16 mouse cellular contexts compared by ENCODE assay signal in the genomic region with DNA sequence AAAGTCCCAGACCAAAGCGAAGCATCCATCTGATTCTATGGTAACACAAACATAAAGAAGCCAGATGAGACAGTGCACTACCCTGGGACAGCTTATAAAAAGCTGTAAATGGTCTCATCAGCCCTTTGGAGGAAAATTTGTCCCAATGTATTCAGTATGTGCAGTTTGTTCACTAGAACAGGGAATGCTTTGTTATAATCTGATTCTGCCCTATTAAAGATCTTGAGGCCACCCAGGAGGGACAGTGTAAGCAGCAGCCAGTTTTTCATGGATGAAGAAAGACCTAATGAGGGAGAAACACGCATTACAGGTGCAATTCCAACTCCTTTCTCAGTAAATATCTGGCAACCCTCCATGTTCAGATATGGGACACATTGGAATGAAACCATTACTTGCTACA.
"Had no signal": no experiment of that assay in that cellular context is flagged by ENCODE, and none has a peak within 500 bp of the region (broad histone marks: within the 10 kb centered on the region; RNA-seq: fewer than 3 reads in every experiment).

No protein-coding gene starts in this region.

- H3K9ac ChIP-seq: kidney, embryonic 15.5 days; limb, embryonic 12.5 days; liver, embryonic 13.5 days; liver, postnatal 0 days; lung, embryonic 15.5 days had no signal

- H3K27me3 ChIP-seq: kidney, embryonic 15.5 days; limb, embryonic 12.5 days; liver, embryonic 13.5 days; lung, embryonic 15.5 days; megakaryocyte, embryonic 14.5 days had no signal

- DNase-seq: kidney, adult 2 months; kidney, postnatal 14 days; liver; liver, embryonic 13.5 days; liver, postnatal 0 days; lung, postnatal 14 days; right cerebral cortex, adult 18-20 months; right cerebral cortex, postnatal 25 days; thymus, postnatal 36 days had no signal

- H3K4me1 ChIP-seq: kidney, embryonic 15.5 days; limb, embryonic 12.5 days; liver, embryonic 13.5 days; lung, embryonic 15.5 days; megakaryocyte, embryonic 14.5 days had no signal

- H3K4me3 ChIP-seq: kidney, embryonic 15.5 days; limb, embryonic 12.5 days; liver, embryonic 13.5 days; lung, embryonic 15.5 days; megakaryocyte, embryonic 14.5 days had no signal

- ATAC-seq: liver, postnatal 0 days; midbrain, embryonic 16.5 days had no signal

- H3K27ac ChIP-seq: kidney, embryonic 15.5 days; limb, embryonic 12.5 days; liver, embryonic 13.5 days; lung, embryonic 15.5 days; macrophage had no signal

- H3K9me3 ChIP-seq: kidney, embryonic 15.5 days; limb, embryonic 12.5 days; liver, embryonic 13.5 days; lung, embryonic 15.5 days; megakaryocyte, embryonic 14.5 days had no signal

- H3K36me3 ChIP-seq: kidney, embryonic 15.5 days; limb, embryonic 12.5 days; liver, embryonic 13.5 days; lung, embryonic 15.5 days had no signal

- H3K4me2 ChIP-seq: kidney, embryonic 15.5 days; limb, embryonic 12.5 days; liver, embryonic 13.5 days; lung, embryonic 15.5 days; midbrain, embryonic 11.5 days had no signal
